Mouse (Mus musculus) midbrain, embryonic 13.5 days (tissue): ENCODE data around the gene 4930415L06Rik. TPM values are rescaled to one million over a fixed set of nuclear protein-coding genes. Genes with fewer than 3 reads are reported as not detected.

Source experiments
- ATAC-seq: fragments of 200-750 bp; cut with Nextera tagmentation; 2 replicates; pipeline ENCODE4 v1.8.0; 2017; ENCODE audit warnings: mild to moderate bottlenecking, moderate TSS enrichment, moderate library complexity
- H3K27ac ChIP-seq: fragments of 300-500 bp; sonication (generic); 2 replicates; pipeline ENCODE4 v1.5.1; 2015; ENCODE audit warnings: inconsistent platforms, mild to moderate bottlenecking, moderate library complexity
- H3K27me3 ChIP-seq: fragments of 300-500 bp; sonication (generic); 2 replicates; pipeline ENCODE4 v1.6.1; 2015; ENCODE audit warnings: mild to moderate bottlenecking, inconsistent platforms
- H3K36me3 ChIP-seq: fragments of 300-500 bp; sonication (generic); 2 replicates; pipeline ENCODE4 v1.6.1; 2015; ENCODE audit warnings: mild to moderate bottlenecking, inconsistent platforms
- H3K4me1 ChIP-seq: fragments of 300-500 bp; sonication (generic); replicated peaks from 2 replicates; pipeline ENCODE4 v1.6.1; 2015; ENCODE audit warnings: inconsistent platforms
- H3K4me2 ChIP-seq: fragments of 300-500 bp; sonication (generic); replicated peaks from 2 replicates; pipeline ENCODE4 v1.6.1; 2015; ENCODE audit warnings: moderate library complexity, mild to moderate bottlenecking, inconsistent platforms
- H3K4me3 ChIP-seq: fragments of 300-500 bp; sonication (generic); replicated peaks from 2 replicates; pipeline ENCODE4 v1.5.1; 2015; ENCODE audit warnings: mild to moderate bottlenecking, inconsistent platforms
- H3K9ac ChIP-seq: fragments of 300-500 bp; sonication (generic); replicated peaks from 2 replicates; pipeline ENCODE4 v1.6.1; 2015; ENCODE audit warnings: mild to moderate bottlenecking, inconsistent platforms
- H3K9me3 ChIP-seq: fragments of 300-500 bp; sonication (generic); 2 replicates; pipeline ENCODE4 v1.6.1; 2016; ENCODE audit warnings: mild to moderate bottlenecking, inconsistent platforms
- WGBS: fragments of 180-500 bp; shearing (Covaris S2); methylation state at CpG from one replicate; pipeline ENCODE4 v1.1.7; 2015; 5-methylcytosine and 5-hydroxymethylcytosine counted together
- polyA plus RNA-seq: library from polyadenylated mRNA; unstranded; fragments of >200 nt; fragmentation: Nextera tagmentation; extraction: Ambion mirVana; gene quantifications from 2 replicates; pipeline ENCODE4 v1.2.1, GENCODE M21; 2015

The 4930415L06Rik gene
- polyA plus RNA-seq, result not detected in 2 replicates

DNA sequence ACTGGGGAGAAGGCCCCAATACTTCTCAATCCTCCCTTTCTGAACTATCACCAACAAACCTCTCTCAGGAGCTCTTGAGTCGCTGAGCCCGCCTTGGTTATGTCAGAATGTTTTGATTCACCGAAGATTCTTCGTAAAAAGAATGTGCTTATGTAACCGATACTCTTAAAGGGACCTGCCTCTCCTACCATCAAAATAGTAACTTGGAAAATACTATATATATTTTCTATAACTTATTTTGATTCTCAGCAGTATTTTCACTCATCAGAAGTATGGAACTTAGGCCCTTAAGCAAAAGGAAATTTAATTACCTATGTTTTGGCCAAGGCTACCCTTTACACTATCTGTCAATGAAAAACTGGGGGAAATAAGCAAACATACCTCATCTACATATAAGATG lies at the start of gene 4930415L06Rik:
4930415L06Rik (minus strand) TSS at position 101 of the 400 bp plus-strand sequence.
- Histone ChIP-seq H3K9me3 (no peaks in the 10 kb centered on the region), H3K36me3 (no peaks in the 10 kb centered on the region), H3K27me3 (no peaks in the 10 kb centered on the region), H3K27ac (no peak within 1 kb of the TSS), H3K4me2 (no peak within 1 kb of the TSS), H3K4me3 (no peak within 1 kb of the TSS), H3K9ac (no peak within 1 kb of the TSS), H3K4me1 (no peaks in the 10 kb centered on the region)
- no peak for ATAC-seq
- 90% methylated on average over 5 of the region's 5 CpGs for WGBS

DNA sequence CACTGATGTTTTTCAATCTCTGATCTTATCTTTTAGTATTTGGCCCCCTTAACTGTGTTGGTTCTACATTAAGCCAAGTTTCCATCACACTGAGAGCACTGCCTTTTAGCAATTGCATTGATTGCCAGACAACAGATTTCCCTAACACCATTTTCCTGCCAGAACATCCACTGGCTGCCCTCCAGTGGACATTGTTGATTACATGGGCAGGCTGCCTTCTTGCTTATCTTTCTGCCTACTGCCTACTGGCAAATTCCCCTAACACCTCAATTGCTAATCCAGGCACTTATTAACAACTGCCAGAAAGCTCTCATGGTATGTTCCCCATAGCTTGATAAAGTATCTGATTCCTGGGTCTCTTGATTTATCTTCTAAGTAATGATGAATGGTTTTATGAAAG lies 46.0 kb upstream of the 4930415L06Rik start:
- Histone ChIP-seq H3K4me2 (no peak overlapping the region), H3K36me3 (no peaks in the 10 kb centered on the region), H3K27me3 (no peaks in the 10 kb centered on the region), H3K9ac (no peak overlapping the region), H3K4me3 (no peak overlapping the region), H3K27ac (no peak overlapping the region), H3K4me1 (no peaks in the 10 kb centered on the region), H3K9me3 (no peaks in the 10 kb centered on the region)
- no peak for ATAC-seq

DNA sequence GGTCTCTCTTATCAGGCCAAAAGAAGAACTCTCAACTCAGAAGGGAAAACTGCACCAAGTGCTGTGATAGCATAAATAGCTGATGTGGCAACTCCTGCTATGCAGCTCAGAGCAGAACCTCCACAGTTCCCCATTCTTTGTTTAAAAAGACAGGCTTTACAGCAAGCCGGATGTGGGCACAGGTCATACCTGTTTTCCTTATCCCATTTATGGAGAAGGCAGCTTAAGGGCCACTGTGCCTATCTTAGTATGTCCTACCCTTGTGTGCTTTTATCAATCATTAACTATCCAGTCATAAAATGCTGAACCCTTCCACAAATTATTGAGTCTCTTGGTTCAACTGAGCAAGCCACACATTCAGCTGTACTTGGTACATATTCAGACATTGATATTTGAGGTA lies 27.8 kb downstream of the 4930415L06Rik start:
- no peak overlapping the region for H3K4me2 ChIP-seq
- H3K36me3 ChIP-seq, result no peaks in the 10 kb centered on the region
- no peak overlapping the region for H3K4me3 ChIP-seq
- no peak for ATAC-seq
- H3K27me3 ChIP-seq, result no peaks in the 10 kb centered on the region
- H3K9ac ChIP-seq, result no peak overlapping the region
- H3K27ac ChIP-seq, result no peak overlapping the region
- no peaks in the 10 kb centered on the region for H3K4me1 ChIP-seq
- 92% methylated on average over 1 of the region's 1 CpGs for WGBS
- no peaks in the 10 kb centered on the region for H3K9me3 ChIP-seq

Other genes starting within 250 kb of the 4930415L06Rik start
- not detected in 2 replicates for gene 4932429P05Rik, start 180.6 kb downstream of the 4930415L06Rik start, polyA plus RNA-seq